Mouse (Mus musculus): ENCODE results near the gene Rab11fip4.

- no peak for TF ChIP-seq CTCF (IDR thresholded peaks at IDR 0.05; ENCODE audit: borderline replicate concordance, insufficient read depth, low read depth, low read length)
- no peak for TF ChIP-seq POLR2A (IDR thresholded peaks at IDR 0.05; ENCODE audit: borderline replicate concordance, insufficient read depth, low read length)
Observed at GRCm38 (mm10) chr11:79623029-79623428, 32.0 kb downstream of the Rab11fip4 start.
